Mouse (Mus musculus) brain, embryonic 14.5 days (tissue): Measurements from ENCODE around the gene Nxpe4.

Experiments
- CTCF ChIP-seq: fragments of 200-500 bp; IDR thresholded peaks from 2 replicates; pipeline ENCODE4 v1.5.1; 2012; ENCODE audit warnings: inconsistent platforms, mild to moderate bottlenecking, moderate library complexity, borderline replicate concordance; ENCODE audit not compliant: insufficient read depth, insufficient read length; ENCODE audit errors: extremely low read depth
- POLR2A ChIP-seq: fragments of 200-500 bp; IDR thresholded peaks from 2 replicates; pipeline ENCODE4 v1.6.1; 2012; ENCODE audit warnings: mild to moderate bottlenecking, inconsistent platforms, borderline replicate concordance; ENCODE audit not compliant: poor library complexity, insufficient read depth, insufficient read length, severe bottlenecking; ENCODE audit errors: extremely low read depth

DNA sequence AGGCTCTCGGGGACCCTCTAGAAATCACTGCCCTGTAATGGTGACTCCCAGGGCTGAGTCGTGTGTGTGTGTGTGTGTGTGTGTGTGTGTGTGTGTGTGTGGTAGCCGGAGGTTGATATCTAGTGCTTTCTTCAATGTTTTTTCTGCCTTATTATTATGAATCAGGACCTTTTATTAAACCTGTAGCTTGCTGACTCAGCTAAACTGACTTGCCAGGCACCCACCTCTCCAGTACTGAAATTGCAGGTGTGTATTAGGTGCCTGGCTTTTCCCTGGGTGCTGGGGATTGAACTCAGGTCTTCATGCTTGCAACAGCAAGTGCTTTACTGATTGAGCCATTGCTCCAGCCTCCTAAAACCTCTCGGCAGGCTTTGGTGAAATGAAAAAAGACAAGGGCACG, 50.1 kb downstream of the Nxpe4 start:
- TF ChIP-seq CTCF (no peak), POLR2A (no peak)
